ENCODE assay signal across 9 mouse cellular contexts in genomic region chr4:129967024-129968014, GRCm38 (mm10). TPM values are rescaled to one million over a fixed set of nuclear protein-coding genes. Genes with fewer than 3 reads are reported as not detected.
A peak's percentile ranks its signal among the peaks of the same experiment; 100 is the strongest.
DNase-seq lines count a peak whose midpoint lies in the region; ATAC-seq and TF ChIP-seq lines count a peak whose summit lies in the region.
"Had no signal": no experiment of that assay in that cellular context is flagged by ENCODE, and none has a peak within 500 bp of the region (broad histone marks: within the 10 kb centered on the region; RNA-seq: fewer than 3 reads in every experiment).

No protein-coding gene starts in this region.

- no peak for DNase-seq in heart, adult 2 months
- peak; percentile 70 for DNase-seq in embryo, embryonic 10 days (ENCODE audit: low spot score)
- DNase-seq in midbrain, embryonic 11.5 days (ENCODE audit: low spot score, missing footprints) = peak; percentile 91
- DNase-seq in thymus, postnatal 14 days = no peak
- no peak for DNase-seq in adrenal gland, postnatal 4 days (ENCODE audit: low spot score in 2 of 2)

- H3K27me3 ChIP-seq in heart, embryonic 11.5 days (ENCODE audit: control insufficient read depth, insufficient read depth, low read length) = peaks cover 8% of the 10 kb centered on the region; the same call in 1 of the 2 replicates
- H3K27me3 ChIP-seq in heart, adult 2 months (ENCODE audit: control insufficient read depth, insufficient read depth, low read length) = no peaks in the 10 kb centered on the region
- peaks cover 9% of the 10 kb centered on the region; the same call in 1 of the 2 replicates for H3K27me3 ChIP-seq in hindbrain, embryonic 13.5 days
- no peaks in the 10 kb centered on the region for H3K27me3 ChIP-seq in midbrain, embryonic 11.5 days (ENCODE audit: control insufficient read depth, insufficient read depth, low read length)

- H3K36me3 ChIP-seq in heart, embryonic 11.5 days (ENCODE audit: control insufficient read depth, insufficient read depth, low read length) = no peaks in the 10 kb centered on the region
- H3K36me3 ChIP-seq in heart, adult 2 months (ENCODE audit: control insufficient read depth, insufficient read depth, low read length) = no peaks in the 10 kb centered on the region
- H3K36me3 ChIP-seq in hindbrain, embryonic 13.5 days = no peaks in the 10 kb centered on the region
- H3K36me3 ChIP-seq in midbrain, embryonic 11.5 days (ENCODE audit: control insufficient read depth, insufficient read depth, low read length) = no peaks in the 10 kb centered on the region

- H3K9ac ChIP-seq in heart, embryonic 11.5 days (ENCODE audit: low read depth, low read length) = no peak overlapping the region
- H3K9ac ChIP-seq in heart, adult 2 months (ENCODE audit: low read depth, low read length) = no peak overlapping the region
- peak overlapping the region; percentile 43 for H3K9ac ChIP-seq in hindbrain, embryonic 13.5 days
- H3K9ac ChIP-seq in midbrain, embryonic 11.5 days (ENCODE audit: low read length) = peak overlapping the region; percentile 17

- H3K4me2 ChIP-seq in heart, embryonic 11.5 days = no peak overlapping the region
- peak overlapping the region; percentile 34 for H3K4me2 ChIP-seq in hindbrain, embryonic 13.5 days
- peak overlapping the region; percentile 14; the same call in 1 of the 2 replicates for H3K4me2 ChIP-seq in midbrain, embryonic 11.5 days

- TF ChIP-seq EP300 in heart, adult 2 months (IDR thresholded peaks at IDR 0.05; ENCODE audit: insufficient read depth, low read depth, low read length) = no peak

- no peak for TF ChIP-seq POLR2A in heart, adult 2 months (IDR thresholded peaks at IDR 0.05; ENCODE audit: insufficient read depth, low read depth, low read length)

- no peak overlapping the region for H3K27ac ChIP-seq in heart, embryonic 11.5 days (ENCODE audit: low read depth, low read length)
- H3K27ac ChIP-seq in heart, adult 2 months = no peak overlapping the region
- H3K27ac ChIP-seq in hindbrain, embryonic 13.5 days = peak overlapping the region; percentile 88
- H3K27ac ChIP-seq in midbrain, embryonic 11.5 days (ENCODE audit: low read depth, low read length) = peak overlapping the region; percentile 69
- H3K27ac ChIP-seq: macrophage had no signal

- no peaks in the 10 kb centered on the region for H3K79me2 ChIP-seq in heart, adult 2 months (replicated peaks; ENCODE audit: control insufficient read depth, insufficient read depth, low read length)

- 54% methylated on average over 13 of the region's 13 CpGs for WGBS in heart, embryonic 11.5 days (ENCODE audit: insufficient replicate concordance)
- WGBS in heart, adult 2 months = 60% methylated on average over 13 of the region's 13 CpGs
- 16% methylated on average over 13 of the region's 13 CpGs for WGBS in hindbrain, embryonic 13.5 days
- 23% methylated on average over 13 of the region's 13 CpGs for WGBS in midbrain, embryonic 11.5 days

- no peaks in the 10 kb centered on the region for H3K9me3 ChIP-seq in heart, embryonic 11.5 days (replicated peaks; ENCODE audit: control insufficient read depth, low read length)
- no peaks in the 10 kb centered on the region for H3K9me3 ChIP-seq in hindbrain, embryonic 13.5 days
- H3K9me3 ChIP-seq in midbrain, embryonic 11.5 days (ENCODE audit: control insufficient read depth, low read length) = no peaks in the 10 kb centered on the region

- 0 out of 2 replicates have a peak, but pooled peaks have one; percentile 11 for ATAC-seq in heart, embryonic 11.5 days (replicated peaks; ENCODE audit: insufficient number of reproducible peaks, low FRiP score, low TSS enrichment)
- ATAC-seq in hindbrain, embryonic 13.5 days (ENCODE audit: low FRiP score) = peak; percentile 80
- peak; percentile 68 for ATAC-seq in midbrain, embryonic 11.5 days (ENCODE audit: low FRiP score)
- ATAC-seq in erythroblast, adult 5-6 weeks (replicated peaks; ENCODE audit: low FRiP score, poor library complexity, severe bottlenecking) = no peak

- no peak overlapping the region for H3K4me3 ChIP-seq in heart, embryonic 11.5 days (ENCODE audit: low read depth, low read length)
- H3K4me3 ChIP-seq in heart, adult 2 months = no peak overlapping the region
- H3K4me3 ChIP-seq in hindbrain, embryonic 13.5 days = no peak overlapping the region
- H3K4me3 ChIP-seq in midbrain, embryonic 11.5 days (ENCODE audit: low read depth, low read length) = no peak overlapping the region

- TF ChIP-seq CTCF in heart, adult 2 months (IDR thresholded peaks at IDR 0.05) = no peak

- intact Hi-C loops in heart, adult 2 months (cut with DNase I) = no loop called here

- peaks cover 13% of the 10 kb centered on the region for H3K4me1 ChIP-seq in heart, embryonic 11.5 days (ENCODE audit: control insufficient read depth, insufficient read depth, low read length)
- H3K4me1 ChIP-seq in heart, adult 2 months (ENCODE audit: control insufficient read depth, insufficient read depth, low read length) = no peaks in the 10 kb centered on the region
- peaks cover 69% of the 10 kb centered on the region for H3K4me1 ChIP-seq in hindbrain, embryonic 13.5 days (replicated peaks)
- peaks cover 31% of the 10 kb centered on the region for H3K4me1 ChIP-seq in midbrain, embryonic 11.5 days (ENCODE audit: control insufficient read depth, insufficient read depth, low read length)

RNA-seq across cellular contexts. Expression of gene Adgrb2, which starts 17.4 kb away (rescaled TPM):
- 2.5 TPM in 2 replicates for polyA plus RNA-seq in heart, embryonic 11.5 days (2014; fragmentation: Nextera tagmentation; extraction: Ambion mirVana)
- total RNA-seq in heart, adult 2 months (2021) = 1 to 10 TPM; 1.8 to 2.0 TPM
- polyA plus RNA-seq in heart, adult 2 months (2012; rRNA removed) = 2.5 and 4.8 TPM in 2 replicates
- polyA plus RNA-seq in hindbrain, embryonic 13.5 days (2015; fragmentation: Nextera tagmentation; extraction: Ambion mirVana) = 9.3 and 11.3 TPM in 2 replicates
- 2.3 and 3.0 TPM in 2 replicates for polyA plus RNA-seq in midbrain, embryonic 11.5 days (2014; fragmentation: Nextera tagmentation; extraction: Ambion mirVana)
- total RNA-seq in adrenal gland, postnatal 4 days (2021) = 10 to 100 TPM; 41.2 to 43.1 TPM
- not detected in 2 replicates for total RNA-seq in erythroblast, adult 5-6 weeks (2015; ENCODE audit: low replicate concordance)
- not detected in 2 replicates for total RNA-seq in erythroblast, adult 5-6 weeks (2017; ENCODE audit: low replicate concordance)
- polyA plus RNA-seq: macrophage had no signal

RNA-seq across cellular contexts. Expression of gene Spocd1, which starts 38.3 kb away (rescaled TPM):
- 0.34 and 0.38 TPM in 2 replicates for polyA plus RNA-seq in heart, embryonic 11.5 days (2014; fragmentation: Nextera tagmentation; extraction: Ambion mirVana)
- total RNA-seq in heart, adult 2 months (2021) = under 1 TPM in 1 of 2 experiments, not detected in 1; 0.07 TPM
- polyA plus RNA-seq in heart, adult 2 months (2012; rRNA removed) = not detected in 2 replicates
- polyA plus RNA-seq in hindbrain, embryonic 13.5 days (2015; fragmentation: Nextera tagmentation; extraction: Ambion mirVana) = not detected in 2 replicates
- polyA plus RNA-seq in midbrain, embryonic 11.5 days (2014; fragmentation: Nextera tagmentation; extraction: Ambion mirVana) = not detected in 2 replicates
- total RNA-seq in adrenal gland, postnatal 4 days (2021) = under 1 TPM; 0.62 to 0.64 TPM
- not detected in 2 replicates for total RNA-seq in erythroblast, adult 5-6 weeks (2015; ENCODE audit: low replicate concordance)
- not detected in 2 replicates for total RNA-seq in erythroblast, adult 5-6 weeks (2017; ENCODE audit: low replicate concordance)
- polyA plus RNA-seq: macrophage had no signal

Comparison
In these comparisons a context has a peak if more than half of its experiments do, and no peak if none do; other contexts are left out.
1. H3K27ac ChIP-seq: peak in hindbrain, embryonic 13.5 days (single experiment) and midbrain, embryonic 11.5 days (single experiment); none in heart, embryonic 11.5 days (single experiment) and heart, adult 2 months (single experiment).
2. H3K9ac ChIP-seq: peak in hindbrain, embryonic 13.5 days (single experiment) and midbrain, embryonic 11.5 days (single experiment); none in heart, embryonic 11.5 days (single experiment) and heart, adult 2 months (single experiment).
3. DNase-seq: peak in embryo, embryonic 10 days (single experiment) and midbrain, embryonic 11.5 days (single experiment); none in heart, adult 2 months (0 of 2), thymus, postnatal 14 days (single experiment) and adrenal gland, postnatal 4 days (0 of 2).